Mouse (Mus musculus) neural tube, embryonic 12.5 days (tissue): ENCODE measurements around the gene Prdx5. TPM values are rescaled to one million over a fixed set of nuclear protein-coding genes. Genes with fewer than 3 reads are reported as not detected.

ENCODE experiments used
- ATAC-seq: fragments of 200-750 bp; cut with Nextera tagmentation; 2 replicates; pipeline ENCODE4 v1.8.0; 2017; ENCODE audit warnings: low read depth, mild to moderate bottlenecking, moderate TSS enrichment, moderate library complexity; ENCODE audit not compliant: low FRiP score
- H3K27ac ChIP-seq: fragments of 300-500 bp; sonication (generic); 2 replicates; pipeline ENCODE4 v1.5.1; 2016
- H3K27me3 ChIP-seq: fragments of 300-500 bp; sonication (generic); replicated peaks from 2 replicates; pipeline ENCODE4 v1.6.1; 2016; ENCODE audit warnings: mild to moderate bottlenecking
- H3K36me3 ChIP-seq: fragments of 300-500 bp; sonication (generic); 2 replicates; pipeline ENCODE4 v1.6.1; 2016; ENCODE audit warnings: mild to moderate bottlenecking
- H3K4me1 ChIP-seq: fragments of 300-500 bp; sonication (generic); 2 replicates; pipeline ENCODE4 v1.6.1; 2016
- H3K4me2 ChIP-seq: fragments of 300-500 bp; sonication (generic); replicated peaks from 2 replicates; pipeline ENCODE4 v1.6.1; 2016; ENCODE audit warnings: mild to moderate bottlenecking
- H3K4me3 ChIP-seq: fragments of 300-500 bp; sonication (generic); 2 replicates; pipeline ENCODE4 v1.5.1; 2016
- H3K9ac ChIP-seq: fragments of 300-500 bp; sonication (generic); 2 replicates; pipeline ENCODE4 v1.6.1; 2016; ENCODE audit warnings: mild to moderate bottlenecking
- H3K9me3 ChIP-seq: fragments of 300-500 bp; sonication (generic); 2 replicates; pipeline ENCODE4 v1.6.1; 2016; ENCODE audit warnings: mild to moderate bottlenecking
- WGBS: fragments of 180-500 bp; shearing (Covaris S2); methylation state at CpG from one replicate; pipeline ENCODE4 v1.1.7; 2016; 5-methylcytosine and 5-hydroxymethylcytosine counted together
- polyA plus RNA-seq: library from polyadenylated mRNA; unstranded; fragments of >200 nt; fragmentation: Nextera tagmentation; extraction: Ambion mirVana; gene quantifications from 2 replicates; pipeline ENCODE4 v1.2.1, GENCODE M21; 2016

Prdx5 gene
- polyA plus RNA-seq, 1 experiment from 2014 or later, result 198 TPM

DNA sequence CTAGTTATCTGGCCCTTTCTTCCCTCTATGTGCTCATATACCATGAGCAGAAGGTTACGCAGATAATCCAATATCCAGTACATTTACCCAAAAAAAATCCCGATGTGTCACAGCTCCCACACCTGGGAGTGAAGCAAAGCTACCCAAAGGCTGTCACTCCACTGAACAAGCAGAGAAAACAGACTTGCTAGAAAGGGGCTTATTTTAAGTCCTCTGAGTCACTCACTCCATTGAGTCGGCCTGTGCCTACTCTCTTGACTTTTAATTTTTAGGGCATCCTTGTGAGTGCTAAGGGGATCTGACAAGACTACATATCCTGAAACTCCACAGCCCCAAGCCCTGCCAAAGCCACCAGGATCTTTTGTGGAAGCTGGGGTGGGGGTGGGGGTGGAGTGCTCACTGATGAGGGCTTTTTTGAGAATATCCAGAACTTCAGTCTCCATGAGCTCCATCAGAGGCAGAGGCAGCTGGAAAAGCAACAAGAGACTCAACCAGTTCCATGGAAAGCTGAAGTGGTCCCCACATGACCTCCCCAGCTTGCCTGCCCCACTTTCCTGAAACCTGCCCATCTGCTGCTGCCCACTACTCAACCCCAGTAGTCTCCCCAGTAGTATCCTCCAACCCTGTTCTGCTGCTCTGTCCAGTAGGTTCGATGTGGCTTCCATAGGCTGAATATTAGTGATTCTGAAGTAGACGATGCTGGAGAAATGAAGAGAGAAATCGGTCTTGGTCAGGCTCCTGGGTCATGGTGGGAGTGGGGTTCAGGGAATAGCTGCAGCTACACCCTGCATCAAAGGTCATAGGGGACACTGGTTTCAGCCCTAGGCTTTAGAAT lies 13.2 kb upstream of the Prdx5 start:
- Histone ChIP-seq H3K4me1 (peaks cover 27% of the 10 kb centered on the region), H3K9me3 (no peaks in the 10 kb centered on the region), H3K27ac (no peak overlapping the region), H3K4me3 (no peak overlapping the region), H3K36me3 (no peaks in the 10 kb centered on the region), H3K27me3 (peaks cover 57% of the 10 kb centered on the region), H3K4me2 (peak overlapping the region; percentile 96; the same call in 1 of the 2 replicates), H3K9ac (no peak overlapping the region)
- 58% methylated on average over 6 of the region's 6 CpGs for WGBS
- no peak for ATAC-seq

DNA sequence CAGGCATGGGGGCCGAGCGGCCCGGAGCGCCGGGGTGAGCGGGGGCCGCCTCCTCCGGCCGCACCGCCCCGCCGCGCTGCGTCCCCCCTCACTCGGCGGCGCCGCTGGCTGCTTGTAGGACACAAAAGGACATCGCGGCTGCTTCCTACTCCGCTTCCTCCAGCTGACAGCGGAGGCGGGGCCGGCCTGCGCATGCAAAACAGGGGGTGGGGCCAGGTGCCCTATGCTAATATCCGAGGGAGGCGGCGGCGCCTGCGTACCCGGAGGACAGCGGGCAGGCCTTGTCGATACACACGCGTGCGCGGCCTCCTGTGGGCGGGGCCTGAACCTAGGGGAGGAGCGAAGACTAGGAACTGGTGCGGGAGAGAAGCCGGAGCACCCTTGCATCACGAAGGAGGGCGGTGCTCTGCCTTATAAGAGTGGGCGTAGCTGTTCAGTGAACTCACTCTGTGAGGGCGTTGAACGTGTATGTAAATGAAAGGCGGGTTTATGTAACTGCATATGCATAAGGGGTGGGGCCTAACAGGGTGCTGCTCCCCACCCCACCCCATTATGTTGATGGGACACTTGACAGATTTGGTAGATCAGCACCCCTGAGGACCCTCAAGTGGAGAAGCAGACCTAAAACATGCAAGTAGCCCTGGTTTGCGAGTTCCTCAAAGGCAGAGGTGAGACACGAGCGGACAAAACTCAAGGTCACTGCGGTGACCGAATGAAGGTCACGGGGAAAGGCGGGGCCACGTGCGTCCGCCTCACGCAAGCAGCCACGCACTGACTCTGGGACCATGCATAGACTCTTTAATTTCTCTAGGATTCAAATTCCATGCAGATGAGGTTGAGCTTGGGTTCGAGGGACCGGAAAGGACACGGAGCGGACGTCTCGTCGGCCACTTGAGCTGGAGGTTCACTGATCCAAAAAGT lies 12.0 kb upstream of the Prdx5 start, which contains the start of gene Esrra:
Gene Esrra (minus strand): TSS at position 167 of the 921 bp plus-strand sequence.
- Histone ChIP-seq H3K27ac (peak within 1 kb of the TSS; percentile 82), H3K9ac (peak within 1 kb of the TSS; percentile 91), H3K4me3 (peak within 1 kb of the TSS; percentile 91), H3K27me3 (peaks cover 45% of the 10 kb centered on the region), H3K36me3 (no peaks in the 10 kb centered on the region), H3K4me1 (peaks cover 24% of the 10 kb centered on the region), H3K9me3 (no peaks in the 10 kb centered on the region), H3K4me2 (peak within 1 kb of the TSS; percentile 96)
- ATAC-seq, result peak; percentile 93
- 1% methylated on average over 65 of the region's 66 CpGs for WGBS

DNA sequence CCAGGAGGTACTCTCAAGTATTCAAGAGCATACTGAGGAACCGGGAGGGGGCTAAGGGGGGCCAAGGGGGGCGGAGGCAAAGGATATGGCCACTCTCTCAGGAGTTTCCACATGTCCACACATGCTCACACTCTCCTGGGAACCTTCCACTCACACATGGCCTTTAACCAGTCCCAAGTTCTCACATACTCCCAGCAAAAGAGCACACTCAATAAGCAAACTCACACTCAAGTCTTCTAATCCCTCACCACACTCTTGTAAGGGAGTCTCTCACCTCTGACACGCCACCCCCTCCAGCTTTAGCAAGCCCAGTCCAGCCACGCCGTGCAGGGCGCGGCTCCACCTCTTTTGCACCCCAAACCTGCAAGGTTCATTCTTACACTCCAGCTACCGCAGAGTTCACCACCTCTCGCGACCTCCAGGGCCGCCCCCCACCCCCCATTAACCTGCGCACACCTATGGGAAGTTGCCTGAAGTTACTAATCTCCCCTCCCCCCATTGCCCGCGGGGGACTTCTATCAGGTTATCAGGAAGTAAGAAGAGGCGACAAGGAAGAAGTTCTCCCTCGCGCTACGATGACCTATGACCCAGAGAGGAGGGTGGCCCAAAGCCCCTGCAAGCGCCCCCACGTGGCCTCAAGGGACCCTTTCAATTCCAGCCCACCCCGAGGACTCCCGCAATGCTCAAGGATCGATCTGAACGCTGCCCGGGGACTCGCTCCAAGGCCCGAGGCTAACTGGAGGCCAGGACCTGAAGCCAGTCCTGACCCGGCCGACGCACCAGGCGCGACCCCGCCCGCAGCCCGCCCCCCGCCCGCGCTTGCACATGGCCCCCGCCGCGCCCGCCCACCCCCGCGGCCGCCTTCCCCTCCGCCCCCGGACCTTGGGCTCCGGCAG lies 11.1 kb upstream of the Prdx5 start:
- H3K4me2 ChIP-seq, result peak overlapping the region; percentile 96
- ATAC-seq, result peak; percentile 41
- peak overlapping the region; percentile 82 for H3K27ac ChIP-seq
- peaks cover 21% of the 10 kb centered on the region for H3K4me1 ChIP-seq
- 2% methylated on average over 46 of the region's 48 CpGs for WGBS
- no peaks in the 10 kb centered on the region for H3K9me3 ChIP-seq
- no peaks in the 10 kb centered on the region for H3K36me3 ChIP-seq
- peak overlapping the region; percentile 91 for H3K9ac ChIP-seq
- peaks cover 36% of the 10 kb centered on the region for H3K27me3 ChIP-seq
- H3K4me3 ChIP-seq, result peak overlapping the region; percentile 91

DNA sequence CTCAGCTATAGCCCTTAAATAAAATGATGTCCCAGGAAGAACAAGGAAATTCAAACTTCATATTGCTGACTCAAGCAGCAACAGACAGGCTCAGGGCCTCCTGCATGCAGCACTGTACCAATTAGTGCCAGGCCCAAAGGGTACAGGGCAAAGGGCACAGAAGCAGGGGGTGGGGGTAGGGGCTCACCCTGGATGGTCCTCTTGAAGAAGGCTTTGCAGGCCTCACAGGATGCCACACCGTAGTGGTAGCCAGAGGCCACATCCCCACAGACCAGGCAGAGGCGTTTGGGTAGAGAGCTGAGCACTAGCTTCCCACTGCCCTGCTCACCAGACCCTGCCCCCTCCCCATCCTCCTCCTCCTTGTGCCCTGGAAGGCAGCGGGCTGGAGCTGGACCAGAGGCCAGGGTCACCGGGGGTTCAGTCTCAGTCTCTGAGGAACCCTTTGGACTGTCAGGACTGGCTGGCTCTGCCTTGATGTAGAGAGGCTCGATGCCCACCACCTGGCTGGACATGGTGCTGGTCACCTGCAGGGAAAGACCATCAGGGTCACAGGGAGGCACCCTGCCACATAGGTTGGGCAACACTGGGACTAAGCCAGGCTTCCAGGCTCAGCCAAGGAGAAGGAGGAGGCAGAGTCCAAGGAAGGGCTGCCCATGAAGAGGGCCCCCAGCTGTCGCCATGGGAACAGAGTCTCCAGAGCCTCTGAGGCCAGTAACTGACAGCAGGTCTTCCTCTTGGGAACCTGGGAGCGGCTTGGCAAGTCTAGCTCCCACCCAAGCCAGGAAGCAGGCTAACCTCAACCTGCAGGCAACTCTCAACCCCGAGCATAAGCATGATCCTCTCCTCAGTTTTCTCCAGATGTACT lies 10.2 kb upstream of the Prdx5 start:
- H3K4me1 ChIP-seq, result peaks cover 21% of the 10 kb centered on the region
- H3K9ac ChIP-seq, result peak overlapping the region; percentile 91
- no peaks in the 10 kb centered on the region for H3K9me3 ChIP-seq
- H3K27ac ChIP-seq, result no peak overlapping the region
- H3K4me3 ChIP-seq, result peak overlapping the region; percentile 91
- peaks cover 27% of the 10 kb centered on the region for H3K27me3 ChIP-seq
- WGBS, result 44% methylated on average over 8 of the region's 8 CpGs
- peak overlapping the region; percentile 96 for H3K4me2 ChIP-seq
- no peak for ATAC-seq
- no peaks in the 10 kb centered on the region for H3K36me3 ChIP-seq

DNA sequence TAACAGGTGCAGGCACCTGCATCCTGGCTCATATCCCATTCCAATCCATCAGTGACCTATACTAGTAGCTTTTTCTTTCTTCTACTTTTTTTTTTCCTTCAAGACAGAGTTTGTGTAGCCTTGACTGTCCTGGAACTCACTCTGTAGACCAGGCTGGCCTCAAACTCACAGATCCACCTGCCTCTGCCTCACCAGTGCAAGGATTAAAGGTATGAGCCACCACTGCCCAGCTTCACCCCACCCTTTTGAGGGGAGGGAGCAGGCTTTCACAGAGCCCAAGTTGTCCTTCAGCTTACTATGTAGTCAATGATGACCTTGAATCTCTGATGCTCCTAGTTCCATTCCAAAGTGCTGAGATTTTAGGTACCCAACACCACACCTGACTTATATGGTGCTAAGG lies 9.5 kb upstream of the Prdx5 start:
- H3K4me3 ChIP-seq, result no peak overlapping the region
- H3K9ac ChIP-seq, result no peak overlapping the region
- no peak for ATAC-seq
- H3K27ac ChIP-seq, result no peak overlapping the region
- H3K36me3 ChIP-seq, result no peaks in the 10 kb centered on the region
- no peaks in the 10 kb centered on the region for H3K9me3 ChIP-seq
- H3K4me2 ChIP-seq, result no peak overlapping the region
- peaks cover 20% of the 10 kb centered on the region for H3K27me3 ChIP-seq
- peaks cover 21% of the 10 kb centered on the region for H3K4me1 ChIP-seq

DNA sequence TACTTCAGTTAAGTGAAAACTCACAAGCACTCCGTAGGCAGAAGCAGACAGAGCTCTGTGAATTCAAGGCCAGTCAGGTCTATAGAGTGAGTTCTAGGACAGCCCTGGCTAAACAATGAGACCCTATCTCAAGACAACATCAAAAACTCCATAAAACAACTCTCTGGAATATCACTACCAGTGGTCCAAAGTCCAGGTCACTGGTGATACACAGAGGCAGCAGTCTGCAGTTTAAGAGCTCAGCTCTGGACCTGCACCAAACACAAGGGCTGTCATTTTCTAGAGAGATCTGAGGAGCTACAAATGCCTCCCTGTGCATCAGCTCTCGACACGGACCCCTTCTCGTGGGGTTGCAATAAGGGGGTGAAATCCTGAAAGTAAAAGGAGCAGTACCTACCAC lies 8.4 kb upstream of the Prdx5 start:
- ATAC-seq, result no peak
- Histone ChIP-seq H3K9me3 (no peaks in the 10 kb centered on the region), H3K36me3 (peaks cover 9% of the 10 kb centered on the region), H3K4me3 (no peak overlapping the region), H3K9ac (no peak overlapping the region), H3K27me3 (peaks cover 10% of the 10 kb centered on the region), H3K27ac (no peak overlapping the region), H3K4me2 (no peak overlapping the region), H3K4me1 (peaks cover 21% of the 10 kb centered on the region)
- whole genome bisulfite sequencing, result 88% methylated on average over 4 of the region's 4 CpGs

DNA sequence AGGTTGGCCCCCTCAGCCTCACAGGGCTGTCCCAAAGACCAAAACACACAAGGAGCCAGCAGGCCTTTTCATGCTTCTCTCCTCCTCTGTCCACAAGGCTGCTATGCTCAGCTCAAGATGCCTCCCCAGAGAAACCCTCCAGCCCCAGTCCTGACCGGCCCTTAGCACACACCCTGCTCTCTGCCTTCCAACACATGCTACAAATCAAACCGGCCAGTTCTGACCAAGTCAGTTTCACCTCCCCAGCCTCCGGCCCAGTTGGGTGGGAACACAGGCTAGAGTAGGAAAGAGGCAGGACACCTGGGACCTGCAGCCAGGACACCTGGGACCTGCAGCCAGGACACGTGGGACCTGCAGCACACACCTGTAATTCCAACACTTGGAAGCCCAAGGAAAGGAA lies 6.6 kb upstream of the Prdx5 start:
- no peak overlapping the region for H3K4me2 ChIP-seq
- H3K36me3 ChIP-seq, result peaks cover 27% of the 10 kb centered on the region
- WGBS, result 76% methylated on average over 4 of the region's 4 CpGs
- H3K4me1 ChIP-seq, result peaks cover 19% of the 10 kb centered on the region
- H3K9ac ChIP-seq, result no peak overlapping the region
- no peak overlapping the region for H3K27ac ChIP-seq
- ATAC-seq, result no peak
- no peaks in the 10 kb centered on the region for H3K9me3 ChIP-seq
- no peak overlapping the region for H3K4me3 ChIP-seq
- H3K27me3 ChIP-seq, result no peaks in the 10 kb centered on the region

DNA sequence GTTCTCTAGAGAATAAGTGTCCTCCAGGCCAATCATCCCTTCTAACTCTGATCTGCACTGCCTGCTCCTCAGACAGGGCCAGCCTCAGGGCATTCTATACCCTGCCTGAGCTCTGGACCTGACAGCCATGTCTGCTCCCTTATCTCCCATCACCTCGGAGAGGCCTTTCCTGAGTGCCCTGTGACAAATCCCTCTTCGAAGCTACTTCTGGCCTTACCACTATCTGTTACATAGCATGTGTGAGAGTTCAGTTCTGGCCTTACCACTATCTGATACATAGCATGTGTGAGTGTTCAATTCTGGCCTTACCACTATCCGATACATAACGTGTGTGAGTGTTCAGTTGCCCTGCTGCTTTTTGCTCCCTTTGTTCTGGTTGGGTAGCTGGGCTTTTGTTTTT lies 5.4 kb upstream of the Prdx5 start:
- no peak overlapping the region for H3K4me3 ChIP-seq
- H3K9me3 ChIP-seq, result no peaks in the 10 kb centered on the region
- ATAC-seq, result no peak
- H3K4me2 ChIP-seq, result no peak overlapping the region
- no peak overlapping the region for H3K9ac ChIP-seq
- H3K27me3 ChIP-seq, result no peaks in the 10 kb centered on the region
- no peak overlapping the region for H3K27ac ChIP-seq
- H3K36me3 ChIP-seq, result peaks cover 33% of the 10 kb centered on the region
- WGBS, result 95% methylated on average over 4 of the region's 4 CpGs
- H3K4me1 ChIP-seq, result peaks cover 17% of the 10 kb centered on the region

DNA sequence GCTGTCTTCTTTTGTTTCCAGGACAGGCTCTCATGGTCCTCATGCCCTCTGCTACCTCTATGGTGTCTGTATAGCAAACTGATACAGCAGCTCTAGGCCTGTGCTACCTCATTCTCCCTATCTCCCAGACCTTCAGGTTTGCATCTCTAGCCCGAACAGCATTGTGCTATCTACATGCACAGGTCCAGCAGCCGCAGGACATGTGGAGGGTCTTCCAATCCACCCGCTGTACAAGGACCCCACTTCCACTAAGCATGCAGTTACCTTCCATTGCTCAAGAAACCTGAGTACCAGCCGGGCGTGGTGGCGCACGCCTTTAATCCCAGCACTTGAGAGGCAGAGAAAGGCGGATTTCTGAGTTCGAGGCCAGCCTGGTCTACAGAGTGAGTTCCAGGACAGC lies 4.6 kb upstream of the Prdx5 start:
- Histone ChIP-seq H3K27me3 (no peaks in the 10 kb centered on the region), H3K4me1 (peaks cover 10% of the 10 kb centered on the region), H3K36me3 (peaks cover 33% of the 10 kb centered on the region), H3K4me3 (no peak overlapping the region), H3K9me3 (no peaks in the 10 kb centered on the region), H3K27ac (no peak overlapping the region), H3K9ac (no peak overlapping the region), H3K4me2 (no peak overlapping the region)
- ATAC-seq, result no peak
- WGBS, result 92% methylated on average over 9 of the region's 9 CpGs

DNA sequence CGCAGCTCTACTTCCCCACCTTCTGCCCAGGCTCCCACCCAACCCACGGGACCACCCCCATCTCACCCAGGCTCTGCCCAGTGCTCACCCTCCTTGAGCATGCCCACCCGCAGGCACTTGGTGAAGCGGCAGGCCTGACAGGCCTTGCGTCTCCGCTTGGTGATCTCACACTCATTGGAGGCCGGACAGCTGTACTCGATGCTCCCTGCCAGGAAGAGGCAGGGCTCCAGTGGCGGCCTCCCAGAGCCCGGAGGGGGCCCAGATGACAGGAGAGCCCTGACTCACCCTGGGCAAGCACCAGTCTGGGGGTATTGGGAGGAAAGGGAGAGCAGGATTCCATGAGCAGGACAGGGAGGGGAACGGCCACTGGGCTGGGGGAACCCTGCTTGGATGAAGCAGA lies 4.1 kb upstream of the Prdx5 start:
- no peak overlapping the region for H3K27ac ChIP-seq
- 86% methylated on average over 11 of the region's 11 CpGs for WGBS
- no peak for ATAC-seq
- no peak overlapping the region for H3K4me3 ChIP-seq
- H3K27me3 ChIP-seq, result no peaks in the 10 kb centered on the region
- H3K9ac ChIP-seq, result no peak overlapping the region
- peaks cover 13% of the 10 kb centered on the region for H3K4me1 ChIP-seq
- peaks cover 33% of the 10 kb centered on the region for H3K36me3 ChIP-seq
- no peak overlapping the region for H3K4me2 ChIP-seq
- no peaks in the 10 kb centered on the region for H3K9me3 ChIP-seq

DNA sequence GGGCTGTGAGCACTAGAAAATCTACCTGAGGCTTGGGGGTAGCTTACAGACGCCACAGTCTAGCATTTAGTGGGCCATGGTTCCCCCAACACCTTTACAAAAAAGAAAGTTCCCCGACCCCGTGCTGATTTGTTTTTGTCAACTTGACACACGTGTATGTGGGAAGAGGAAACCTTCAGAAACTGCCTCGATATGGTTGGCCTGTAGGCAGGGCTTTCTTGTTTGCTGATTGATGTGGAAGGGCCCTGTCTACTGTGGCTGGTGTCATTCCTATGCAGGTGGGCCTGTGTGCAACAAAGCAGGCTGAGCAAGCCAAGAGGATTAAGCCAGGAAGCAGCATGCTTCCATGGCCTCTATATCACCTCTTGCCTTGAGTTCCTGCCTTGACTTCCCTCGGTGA lies 3.1 kb upstream of the Prdx5 start:
- ATAC-seq, result no peak
- no peaks in the 10 kb centered on the region for H3K27me3 ChIP-seq
- no peak overlapping the region for H3K27ac ChIP-seq
- peaks cover 33% of the 10 kb centered on the region for H3K36me3 ChIP-seq
- H3K4me3 ChIP-seq, result no peak overlapping the region
- H3K4me1 ChIP-seq, result peaks cover 22% of the 10 kb centered on the region
- H3K9ac ChIP-seq, result no peak overlapping the region
- 92% methylated on average over 6 of the region's 6 CpGs for WGBS
- H3K4me2 ChIP-seq, result no peak overlapping the region
- no peaks in the 10 kb centered on the region for H3K9me3 ChIP-seq
